Mouse (Mus musculus) adrenal gland, postnatal 10 days (tissue): ENCODE measurements around the gene Katnb1. TPM values are rescaled to one million over a fixed set of nuclear protein-coding genes. Genes with fewer than 3 reads are reported as not detected.
A peak's percentile ranks its signal among the peaks of the same experiment; 100 is the strongest.

Experiments
- DNase-seq: peaks from one replicate; pipeline ENCODE4 v3.0.0; 2021; ENCODE audit warnings: mixed read lengths
- long read RNA-seq, 2 experiments: library from polyadenylated mRNA; stranded (forward); transcript quantifications; one replicate each; pipeline ENCODE4 v2.0.0; 2021
- total RNA-seq, 2 experiments: library from RNA; stranded (reverse); gene quantifications; 2 replicates each; pipeline ENCODE4 v1.2.3; 2021

Katnb1 gene
- total RNA-seq, result 10 to 100 TPM in 1 of 2 experiments, 1 to 10 TPM in 1; 9.4 to 16.1 TPM
- long read RNA-seq, experiment 1, transcript Katnb1-201 (20 exons, 3,777 nt), result major isoform, 20 of 33 reads
- long read RNA-seq, experiment 1, partial matches to known transcripts, result 10 of 33 reads
- long read RNA-seq, experiment 1, other reads (novel, unspliced or antisense), result 3 of 33 reads
- long read RNA-seq, experiment 2, transcript Katnb1-201 (20 exons, 3,777 nt), result major isoform, 17 of 26 reads
- long read RNA-seq, experiment 2, partial matches to known transcripts, result 6 of 26 reads
- long read RNA-seq, experiment 2, other reads (novel, unspliced or antisense), result 3 of 26 reads

- peak; percentile 96 for DNase-seq
Measured at GRCm38 (mm10) chr8:95080381-95081341, at the start of gene Katnb1. Gene Katnb1, plus strand, starts transcription at chr8:95081186.

- DNase-seq, result peak; percentile 46
Measured at GRCm38 (mm10) chr8:95037106-95037925, 43.7 kb upstream of the Katnb1 start.

- no peak for DNase-seq
Measured at GRCm38 (mm10) chr8:95041883-95042784, 38.9 kb upstream of the Katnb1 start.

- no peak for DNase-seq
Measured at GRCm38 (mm10) chr8:95044811-95045210, 36.2 kb upstream of the Katnb1 start.

GRCm38 (mm10) chr8:95046982-95047381 lies 34.0 kb upstream of the Katnb1 start:
- no peak for DNase-seq

GRCm38 (mm10) chr8:95047884-95048680 lies 32.9 kb upstream of the Katnb1 start:
- no peak for DNase-seq

- no peak for DNase-seq
Measured at GRCm38 (mm10) chr8:95049636-95050035, 31.4 kb upstream of the Katnb1 start.

GRCm38 (mm10) chr8:95054438-95054837 lies 26.5 kb upstream of the Katnb1 start:
- no peak for DNase-seq

GRCm38 (mm10) chr8:95054927-95055510 lies 26.0 kb upstream of the Katnb1 start, which contains the start of gene Drc7:
Gene Drc7, plus strand, starts transcription at chr8:95055103.
- peak; percentile 19 for DNase-seq

- no peak for DNase-seq
Measured at GRCm38 (mm10) chr8:95056414-95056813, 24.6 kb upstream of the Katnb1 start.

- no peak for DNase-seq
Measured at GRCm38 (mm10) chr8:95058661-95059060, 22.3 kb upstream of the Katnb1 start.

- no peak for DNase-seq
Measured at GRCm38 (mm10) chr8:95059812-95060533, 21.0 kb upstream of the Katnb1 start.

- DNase-seq, result no peak
Measured at GRCm38 (mm10) chr8:95064531-95064930, 16.5 kb upstream of the Katnb1 start.

GRCm38 (mm10) chr8:95067582-95067981 lies 13.4 kb upstream of the Katnb1 start:
- peak; percentile 80 for DNase-seq

- no peak for DNase-seq
Measured at GRCm38 (mm10) chr8:95075504-95075903, 5.5 kb upstream of the Katnb1 start.

GRCm38 (mm10) chr8:95076151-95076550 lies 4.8 kb upstream of the Katnb1 start:
- no peak for DNase-seq

GRCm38 (mm10) chr8:95078055-95078454 lies 2.9 kb upstream of the Katnb1 start:
- DNase-seq, result no peak

GRCm38 (mm10) chr8:95079305-95079704 lies 1.7 kb upstream of the Katnb1 start:
- no peak for DNase-seq

GRCm38 (mm10) chr8:95081650-95082049 lies 664 bp downstream of the Katnb1 start:
- no peak for DNase-seq
